Mouse (Mus musculus): Measurements from ENCODE around the gene Lrfn3. TPM values are rescaled to one million over a fixed set of nuclear protein-coding genes. Genes with fewer than 3 reads are reported as not detected.

Lrfn3 gene
- polyA plus RNA-seq, 1 experiment from 2014 or later, result 21.9 TPM

DNA sequence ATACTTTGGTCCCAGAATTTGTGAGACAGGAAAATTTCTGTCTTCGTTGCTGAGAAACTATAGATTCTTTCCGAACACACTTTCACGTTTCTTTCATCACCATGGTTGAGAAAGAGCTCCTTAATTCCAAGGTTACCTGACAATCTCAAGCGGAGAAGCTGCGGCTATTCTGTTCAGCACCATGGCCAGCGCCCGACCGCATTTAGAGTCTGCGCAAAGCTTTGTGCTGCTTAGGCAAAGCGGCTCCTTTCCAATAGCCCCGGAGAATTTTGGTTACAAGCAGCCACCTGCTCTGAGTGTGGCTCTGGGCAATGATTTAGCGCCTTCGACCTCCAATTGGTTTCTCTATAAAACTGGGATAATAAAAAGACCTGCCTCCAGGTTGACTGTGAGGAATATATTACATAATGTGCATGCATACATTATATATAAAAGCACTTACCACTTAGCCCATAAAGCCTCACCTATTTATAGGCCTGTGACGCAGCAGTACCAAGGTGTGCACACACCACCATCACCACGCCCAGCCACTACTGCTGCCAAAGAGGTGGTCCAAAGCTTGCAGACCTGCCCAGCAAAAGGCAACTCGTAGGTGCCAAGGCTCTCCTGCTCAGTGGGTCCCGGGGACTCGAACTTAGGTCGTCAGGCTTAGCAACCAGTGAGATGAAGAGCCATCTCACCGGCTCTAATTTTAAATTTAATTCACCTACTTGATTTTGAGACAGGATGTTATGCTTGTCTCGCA is 15.8 kb downstream of the Lrfn3 start:
- DNase-seq (ENCODE audit: low read depth, low spot score), result no peak
- TF ChIP-seq CTCF (IDR thresholded peaks at IDR 0.05), result no peak
- H3K27me3 ChIP-seq, result peaks cover under 1% of the 10 kb centered on the region
- no peak for ATAC-seq
- in situ Hi-C loops (cut with MboI; ENCODE audit: low pct_unique_long_range_greater_than_20kb), result no loop called here
- ChIA-PET POLR2A (no interaction called here), CTCF (interaction anchor here (1.0 to 2.4 kb wide), 3 partner anchors 10 to 88 kb away, joined by 3 to 10 read pairs (median 3); partner anchors contain the start of gene Sdhaf1)

DNA sequence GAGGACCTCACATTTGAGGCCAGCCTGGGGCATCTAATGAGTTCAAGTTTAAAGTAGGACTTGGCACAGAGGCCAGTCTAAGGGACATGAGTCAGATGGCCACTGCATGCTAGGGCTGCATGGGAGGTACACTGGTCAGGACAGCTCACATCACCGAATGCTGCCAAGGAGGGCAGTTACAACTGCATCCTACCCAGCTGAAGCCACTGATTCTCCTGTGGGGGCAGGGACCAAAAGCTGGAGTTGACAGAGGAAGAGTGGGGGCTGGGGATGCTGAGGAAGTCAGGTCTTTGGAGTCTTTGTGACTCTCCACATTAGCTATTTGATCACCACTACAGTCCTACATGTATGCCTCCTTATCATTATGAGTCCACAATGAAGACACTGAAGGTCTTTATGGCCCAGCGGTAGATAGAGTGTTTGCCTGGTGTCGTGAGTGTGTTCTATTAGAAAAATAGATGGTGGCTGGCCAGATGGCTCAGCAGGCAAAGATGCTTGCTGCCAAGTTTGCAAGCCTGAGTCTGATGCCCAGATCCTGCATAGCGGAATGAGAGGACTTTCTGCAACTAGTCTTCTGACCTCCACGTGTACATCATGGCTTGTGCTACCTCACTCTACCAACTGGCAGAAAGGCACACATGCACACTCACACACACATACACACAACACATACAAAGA is 23.0 kb downstream of the Lrfn3 start:
- peaks cover 24% of the 10 kb centered on the region for H3K27me3 ChIP-seq
- in situ Hi-C loops (cut with MboI; ENCODE audit: low pct_unique_long_range_greater_than_20kb), result loop anchor here (10.0 kb wide), 1 partner anchor 95 kb away; no protein-coding TSS in a partner anchor

DNA sequence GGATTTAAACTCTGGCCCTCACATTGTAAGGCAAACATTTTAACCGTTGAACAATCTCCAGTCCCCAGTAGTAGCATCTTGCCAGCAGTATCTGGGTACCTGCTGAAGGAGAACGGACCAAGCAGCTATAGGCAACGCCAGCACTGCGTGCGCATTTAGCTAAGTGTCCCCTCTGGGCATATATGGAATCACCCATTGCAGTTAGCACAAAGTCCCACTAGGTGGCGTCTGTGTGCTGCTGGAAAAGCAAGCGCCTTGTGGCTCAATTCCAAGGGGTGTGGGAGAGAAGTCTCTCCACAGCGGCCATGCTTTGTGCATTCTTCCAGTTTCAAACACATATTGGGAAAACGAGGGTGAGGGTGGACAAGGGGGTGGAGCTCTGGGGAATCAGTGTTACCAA is 26.2 kb downstream of the Lrfn3 start:
- peak; percentile 96 for TF ChIP-seq CTCF (IDR thresholded peaks at IDR 0.05)
- ATAC-seq (no peak), DNase-seq (ENCODE audit: low read depth, low spot score) (no peak)
- ChIA-PET CTCF (interaction anchor here (0.6 to 4.1 kb wide), 23 partner anchors 9 to 189 kb away, joined by 3 to 14 read pairs (median 4); partner anchors contain the start of gene Sdhaf1), POLR2A (interaction anchor here (0.6 kb wide), 1 partner anchor 130 kb away, joined by 3 read pairs; no protein-coding TSS in a partner anchor)
- in situ Hi-C loops (cut with MboI; ENCODE audit: low pct_unique_long_range_greater_than_20kb), result loop anchor here (10.0 kb wide), 1 partner anchor 98 kb away; no protein-coding TSS in a partner anchor
- peaks cover 19% of the 10 kb centered on the region for H3K27me3 ChIP-seq

More for the DNA sequence above, 23.0 kb downstream of the Lrfn3 start:
- ATAC-seq (no peak), DNase-seq (ENCODE audit: low read depth, low spot score) (no peak)
- ChIA-PET CTCF (no interaction called here), POLR2A (no interaction called here)
- TF ChIP-seq CTCF (IDR thresholded peaks at IDR 0.05), result no peak

DNA sequence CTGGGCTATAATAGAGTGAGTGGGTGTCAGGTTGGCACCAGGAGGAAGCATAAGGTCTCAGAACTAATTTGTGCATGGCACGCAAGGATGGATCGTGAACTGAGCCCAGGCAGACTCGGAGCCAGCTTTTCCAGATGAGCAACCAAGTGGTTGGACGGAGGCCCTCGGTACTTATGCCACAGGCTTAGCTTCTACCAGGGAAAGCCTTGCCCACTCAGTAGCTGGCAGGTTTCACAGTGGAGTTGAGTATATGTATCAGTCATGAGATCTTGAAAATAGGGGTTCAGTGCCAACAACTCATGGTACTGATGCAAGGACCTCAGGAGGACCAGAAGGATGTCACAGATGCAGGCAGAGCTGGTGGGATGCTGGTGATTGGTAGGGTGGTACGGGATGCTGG is 26.9 kb downstream of the Lrfn3 start:
- ATAC-seq, result no peak
- CTCF ChIA-PET, result interaction anchor here (0.9 to 4.1 kb wide), 21 partner anchors 9 to 190 kb away, joined by 3 to 14 read pairs (median 5); partner anchors contain the start of gene Sdhaf1
- no peak for DNase-seq (ENCODE audit: low read depth, low spot score)
- TF ChIP-seq CTCF (IDR thresholded peaks at IDR 0.05), result no peak
- in situ Hi-C loops (cut with MboI; ENCODE audit: low pct_unique_long_range_greater_than_20kb), result loop anchor here (10.0 kb wide), 1 partner anchor 99 kb away; no protein-coding TSS in a partner anchor
- H3K27me3 ChIP-seq, result peaks cover 12% of the 10 kb centered on the region
- POLR2A ChIA-PET, result interaction anchor here (0.8 kb wide), 1 partner anchor 95 kb away, joined by 3 read pairs; no protein-coding TSS in a partner anchor

DNA sequence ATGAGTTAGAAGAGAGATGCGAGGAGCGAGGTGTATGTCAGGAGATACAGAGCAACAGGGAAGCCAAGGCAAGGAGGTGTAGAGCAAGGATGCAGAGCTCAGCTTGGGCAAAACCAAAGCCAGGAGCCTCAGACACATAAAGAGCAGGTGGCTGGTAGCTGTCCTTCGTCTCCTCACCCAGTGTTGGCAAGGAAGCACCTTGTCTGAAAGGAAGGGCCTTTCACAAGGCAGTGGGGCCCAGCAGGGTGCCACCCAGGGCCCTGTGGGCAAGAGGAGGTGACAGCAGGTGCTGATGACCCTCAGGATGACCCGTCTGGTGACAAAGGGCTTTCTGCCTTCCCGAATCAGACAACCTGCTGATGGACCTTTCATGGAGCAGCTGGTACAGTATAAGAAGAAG is 28.0 kb downstream of the Lrfn3 start:
- ATAC-seq (no peak), DNase-seq (ENCODE audit: low read depth, low spot score) (no peak)
- ChIA-PET POLR2A (no interaction called here), CTCF (interaction anchor here (1.2 to 4.1 kb wide), 5 partner anchors 10 to 38 kb away, joined by 3 to 14 read pairs (median 5); partner anchors contain the start of gene E130208F15Rik)
- in situ Hi-C loops (cut with MboI; ENCODE audit: low pct_unique_long_range_greater_than_20kb), result loop anchor here (10.0 kb wide), 1 partner anchor 100 kb away; no protein-coding TSS in a partner anchor
- TF ChIP-seq CTCF (IDR thresholded peaks at IDR 0.05), result no peak
- H3K27me3 ChIP-seq, result peaks cover under 1% of the 10 kb centered on the region

DNA sequence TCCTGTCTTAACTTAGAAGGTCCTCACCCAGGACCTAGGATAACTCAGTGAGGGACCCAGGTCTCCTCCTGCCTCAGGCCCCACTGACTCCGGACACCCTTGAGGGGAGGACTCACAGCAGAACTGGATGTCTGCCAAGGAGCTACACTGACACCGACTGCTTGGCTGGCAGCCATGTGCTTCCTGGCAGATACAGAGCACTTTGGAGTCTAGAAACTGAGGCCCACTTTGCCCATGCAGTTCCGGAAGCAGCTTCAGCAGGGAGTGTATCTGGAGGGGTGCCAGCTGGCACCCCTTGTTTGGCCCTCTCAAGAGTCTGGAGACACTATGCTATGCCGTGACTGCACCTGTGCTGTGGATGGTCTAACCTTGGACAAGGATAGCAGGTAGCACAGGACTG is 29.1 kb downstream of the Lrfn3 start:
- ATAC-seq, result peak; percentile 9
- in situ Hi-C loops (cut with MboI; ENCODE audit: low pct_unique_long_range_greater_than_20kb), result loop anchor here (10.0 kb wide), 1 partner anchor 101 kb away; no protein-coding TSS in a partner anchor
- peak; percentile 83 for DNase-seq (ENCODE audit: low read depth, low spot score)
- ChIA-PET CTCF (interaction anchor here (1.0 to 4.1 kb wide), 7 partner anchors 9 to 157 kb away, joined by 3 to 14 read pairs (median 5); partner anchors contain the start of gene E130208F15Rik), POLR2A (interaction anchor here (0.6 kb wide), 1 partner anchor 15 kb away, joined by 3 read pairs; no protein-coding TSS in a partner anchor)
- TF ChIP-seq CTCF (IDR thresholded peaks at IDR 0.05), result no peak
- H3K27me3 ChIP-seq, result no peaks in the 10 kb centered on the region

GRCm38 (mm10) chr7:30332622-30333259 is 29.8 kb downstream of the Lrfn3 start:
- ChIA-PET CTCF (interaction anchor here (1.1 to 4.1 kb wide), 5 partner anchors 8 to 49 kb away, joined by 3 to 14 read pairs (median 6); no protein-coding TSS in a partner anchor), POLR2A (interaction anchor here (0.6 kb wide), 1 partner anchor 14 kb away, joined by 3 read pairs; no protein-coding TSS in a partner anchor)
- no peaks in the 10 kb centered on the region for H3K27me3 ChIP-seq
- no peak for ATAC-seq
- in situ Hi-C loops (cut with MboI; ENCODE audit: low pct_unique_long_range_greater_than_20kb), result loop anchor here (10.0 kb wide), 1 partner anchor 102 kb away; no protein-coding TSS in a partner anchor
- TF ChIP-seq CTCF (IDR thresholded peaks at IDR 0.05), result no peak
- DNase-seq (ENCODE audit: low read depth, low spot score), result no peak

DNA sequence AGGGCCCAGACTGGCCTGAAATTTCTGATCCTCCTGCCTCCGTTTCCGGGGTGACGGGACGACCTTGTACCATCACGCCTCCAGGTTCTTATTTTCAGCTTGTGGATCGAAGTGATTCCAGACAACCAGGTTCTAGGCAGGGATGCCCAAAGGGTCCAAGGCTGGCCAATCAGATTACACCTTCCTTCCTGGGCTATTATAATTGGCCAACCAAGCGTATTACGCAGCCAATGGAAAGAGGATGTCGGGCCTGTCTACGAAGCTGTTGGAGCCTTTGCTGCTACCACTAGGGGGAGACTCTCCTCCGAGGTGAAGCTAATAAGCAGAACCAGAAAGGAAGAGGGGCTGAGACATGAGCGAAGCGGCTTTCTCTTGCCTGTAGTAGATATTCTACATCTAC is 30.7 kb downstream of the Lrfn3 start:
- no peaks in the 10 kb centered on the region for H3K27me3 ChIP-seq
- CTCF ChIA-PET, result interaction anchor here (1.2 kb wide), 2 partner anchors 17 to 48 kb away, joined by 3 to 4 read pairs; no protein-coding TSS in a partner anchor
- no peak for DNase-seq (ENCODE audit: low read depth, low spot score)
- POLR2A ChIA-PET, result no interaction called here
- peak; percentile 69 for TF ChIP-seq CTCF (IDR thresholded peaks at IDR 0.05)
- no peak for ATAC-seq
- in situ Hi-C loops (cut with MboI; ENCODE audit: low pct_unique_long_range_greater_than_20kb), result loop anchor here (10.0 kb wide), 1 partner anchor 103 kb away; no protein-coding TSS in a partner anchor

DNA sequence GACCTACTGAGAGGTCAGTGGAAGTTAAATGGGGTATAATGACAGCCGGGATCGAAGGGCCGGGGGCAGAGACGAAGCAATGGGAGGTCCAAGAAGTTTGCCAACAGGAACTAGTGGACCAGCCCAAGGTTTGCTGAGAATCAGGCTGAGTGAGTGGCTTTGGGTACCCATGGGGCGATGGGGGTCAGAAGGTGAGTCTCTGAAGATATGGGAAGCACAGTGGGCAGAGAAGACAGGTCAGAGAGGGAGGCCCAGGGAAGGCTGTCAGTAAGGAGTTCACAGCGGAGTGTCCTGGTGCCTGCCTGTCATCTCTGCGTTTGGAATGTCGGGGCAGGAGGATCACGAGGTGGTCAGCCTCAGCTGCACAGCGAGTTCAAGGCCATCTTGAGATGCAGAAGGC is 34.2 kb downstream of the Lrfn3 start:
- DNase-seq (ENCODE audit: low read depth, low spot score) (no peak), ATAC-seq (no peak)
- in situ Hi-C loops (cut with MboI; ENCODE audit: low pct_unique_long_range_greater_than_20kb), result no loop called here
- no peaks in the 10 kb centered on the region for H3K27me3 ChIP-seq
- CTCF ChIA-PET, result interaction anchor here (1.5 kb wide), 1 partner anchor 164 kb away, joined by 3 read pairs; no protein-coding TSS in a partner anchor
- no peak for TF ChIP-seq CTCF (IDR thresholded peaks at IDR 0.05)
- POLR2A ChIA-PET, result no interaction called here

DNA sequence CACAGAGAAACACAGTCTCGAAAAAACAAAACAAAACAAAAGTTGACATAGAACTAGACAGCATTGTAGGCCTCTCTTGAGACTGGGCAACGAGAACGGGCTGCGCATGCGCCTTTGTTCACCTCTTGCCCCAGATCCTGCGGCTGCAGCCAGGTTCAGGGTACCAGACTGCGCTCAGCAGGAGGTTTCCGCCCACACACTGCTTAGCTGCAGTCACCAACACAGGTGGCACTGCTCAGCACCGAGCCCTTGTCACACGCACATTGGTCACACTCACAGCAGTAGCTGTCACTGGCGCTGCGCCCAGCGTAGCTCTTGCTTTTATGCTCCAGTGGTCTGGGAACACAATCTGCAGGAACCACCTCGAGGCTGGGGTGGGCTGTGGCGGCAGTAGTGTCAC is 35.4 kb downstream of the Lrfn3 start:
- ATAC-seq (no peak), DNase-seq (ENCODE audit: low read depth, low spot score) (no peak)
- no peaks in the 10 kb centered on the region for H3K27me3 ChIP-seq
- POLR2A ChIA-PET, result no interaction called here
- CTCF ChIA-PET, result interaction anchor here (1.5 to 2.0 kb wide), 2 partner anchors 9 to 166 kb away, joined by 3 to 7 read pairs; no protein-coding TSS in a partner anchor
- TF ChIP-seq CTCF (IDR thresholded peaks at IDR 0.05), result no peak
- in situ Hi-C loops (cut with MboI; ENCODE audit: low pct_unique_long_range_greater_than_20kb), result no loop called here

All from Patski (cell line).